Mouse (Mus musculus): ENCODE data around the gene Lyve1.
A peak's percentile ranks its signal among the peaks of the same experiment; 100 is the strongest.

Gene Lyve1

DNA sequence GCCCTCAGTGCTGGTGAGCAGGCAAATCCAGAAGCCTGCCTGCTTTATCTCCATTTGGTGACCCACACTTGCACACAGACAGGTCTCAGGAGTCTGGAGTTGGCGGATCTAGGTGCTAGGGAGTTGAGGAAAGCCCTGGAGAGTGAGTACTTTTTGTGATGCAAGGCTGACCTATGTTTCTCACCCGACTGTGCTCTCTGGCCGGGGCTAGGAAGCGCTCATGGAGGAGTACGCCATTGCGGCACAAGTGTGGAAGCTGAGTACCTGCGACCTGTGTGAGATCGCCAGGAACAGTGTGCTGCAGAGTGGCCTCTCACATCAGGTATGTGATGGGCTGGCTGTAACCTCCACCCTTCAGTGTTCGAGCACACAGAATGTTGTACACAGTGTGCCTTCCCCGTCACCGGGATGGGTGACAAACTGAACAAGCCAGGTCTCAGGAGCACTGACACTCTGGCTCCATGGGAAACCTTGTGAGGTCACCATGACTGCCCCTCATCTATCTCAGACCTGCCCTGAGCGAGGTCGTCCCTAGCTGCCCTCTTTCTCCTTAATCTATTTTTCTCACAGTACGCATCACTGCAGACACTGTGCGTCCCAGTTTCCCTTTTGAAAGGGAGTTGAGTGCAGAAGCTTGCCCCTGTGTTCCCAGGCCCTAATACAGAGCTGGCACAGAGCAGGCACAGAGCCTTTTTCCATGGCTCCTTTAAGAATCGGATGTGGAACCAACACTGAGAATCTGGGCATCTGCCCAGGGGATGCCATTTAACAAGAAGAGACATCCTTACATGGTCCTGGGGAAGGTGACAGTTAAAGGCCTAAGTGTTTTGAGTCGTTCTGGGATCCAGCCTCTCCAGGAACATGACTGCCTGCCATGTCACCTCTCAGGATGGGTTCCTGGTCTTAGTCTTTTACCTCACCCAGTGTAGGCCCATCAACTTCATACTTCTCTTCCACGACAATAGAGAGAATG, 53.2 kb downstream of the Lyve1 start:
- no peak for DNase-seq (ENCODE audit: low spot score)

DNA sequence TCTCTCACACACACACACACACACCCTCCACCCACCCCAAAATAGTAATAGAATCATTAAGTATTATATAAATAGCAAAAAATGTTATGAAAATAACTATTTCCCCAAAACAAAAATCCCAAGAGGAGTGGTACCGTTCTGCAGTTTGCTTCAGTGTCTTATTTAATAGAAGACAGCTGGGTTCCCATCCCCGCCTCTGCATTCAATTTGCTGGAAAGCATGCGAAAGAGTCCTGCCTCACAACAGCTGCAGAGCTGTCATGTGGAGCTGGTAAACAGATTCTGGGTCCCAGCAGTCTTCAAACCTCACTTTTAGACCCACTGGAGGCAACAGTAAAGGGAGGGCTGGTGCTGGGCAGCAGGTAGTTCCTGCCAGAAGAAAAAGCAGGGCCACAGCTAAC, 54.1 kb downstream of the Lyve1 start:
- no peak for DNase-seq (ENCODE audit: low spot score)

DNA sequence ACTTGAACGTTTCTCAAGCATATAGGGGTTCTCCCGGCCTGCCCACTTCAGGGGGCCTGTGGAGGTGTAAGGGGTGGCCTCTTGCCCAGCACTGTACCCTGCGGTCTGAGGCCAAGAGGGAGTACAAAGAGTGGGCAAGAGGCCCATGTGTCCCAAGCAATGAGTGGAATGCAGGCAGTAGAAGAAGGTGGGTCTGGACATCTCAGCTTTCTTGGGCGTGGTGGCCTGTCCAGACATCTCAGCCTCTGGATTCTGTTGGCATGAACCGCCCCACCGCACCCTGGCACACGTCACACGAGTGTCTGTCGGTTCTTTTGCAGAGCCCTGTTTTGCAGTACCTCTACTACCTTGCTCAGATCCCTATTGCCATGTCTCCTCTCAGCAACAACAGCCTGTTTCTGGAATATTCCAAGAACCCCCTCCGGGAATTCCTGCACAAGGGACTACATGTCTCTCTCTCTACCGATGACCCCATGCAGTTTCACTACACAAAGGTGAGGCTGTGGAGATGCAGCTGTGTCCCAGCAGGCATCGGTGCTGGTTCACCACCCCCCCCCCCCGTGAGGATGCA, 55.5 kb downstream of the Lyve1 start:
- DNase-seq (ENCODE audit: low spot score) = peak; percentile 36

DNA sequence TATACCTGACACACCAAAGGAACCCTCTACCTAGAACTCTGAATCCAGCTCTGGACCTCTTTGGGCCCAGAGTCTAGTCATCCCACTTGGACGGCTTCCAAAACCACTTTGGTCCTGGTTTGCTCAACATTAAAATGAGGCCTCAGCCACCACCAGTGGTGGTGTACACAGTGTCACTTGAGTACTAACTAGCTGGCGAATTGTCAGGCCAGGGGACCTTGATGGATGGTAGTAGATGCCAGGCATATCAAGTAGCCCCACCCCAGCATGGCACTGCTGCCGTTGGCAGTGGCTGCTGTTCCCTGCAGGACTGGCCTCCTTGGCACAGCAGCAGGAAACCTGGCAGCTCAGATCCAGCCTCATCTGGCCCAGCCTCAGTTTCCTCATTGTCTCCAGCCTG, 58.8 kb downstream of the Lyve1 start:
- no peak for DNase-seq (ENCODE audit: low spot score)

DNA sequence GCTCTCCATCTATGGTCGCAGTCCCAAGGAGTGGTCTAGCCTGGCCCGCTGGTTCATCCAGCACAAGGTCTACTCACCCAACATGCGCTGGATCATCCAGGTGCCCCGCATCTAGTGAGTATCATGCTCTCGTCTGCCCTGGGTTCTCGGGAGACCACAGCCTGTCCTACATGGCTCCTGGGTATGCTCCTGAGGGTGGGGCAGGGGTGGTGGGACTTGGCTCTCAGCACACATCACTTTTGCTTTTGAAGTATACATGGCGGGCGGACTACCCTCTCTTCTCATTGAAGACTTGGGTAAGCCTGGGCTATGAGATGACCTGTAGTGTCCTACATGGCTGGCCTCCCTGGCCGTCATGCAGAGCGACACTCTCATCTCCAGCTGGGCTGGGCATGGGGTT, 59.9 kb downstream of the Lyve1 start:
- DNase-seq (ENCODE audit: low spot score) = no peak

DNA sequence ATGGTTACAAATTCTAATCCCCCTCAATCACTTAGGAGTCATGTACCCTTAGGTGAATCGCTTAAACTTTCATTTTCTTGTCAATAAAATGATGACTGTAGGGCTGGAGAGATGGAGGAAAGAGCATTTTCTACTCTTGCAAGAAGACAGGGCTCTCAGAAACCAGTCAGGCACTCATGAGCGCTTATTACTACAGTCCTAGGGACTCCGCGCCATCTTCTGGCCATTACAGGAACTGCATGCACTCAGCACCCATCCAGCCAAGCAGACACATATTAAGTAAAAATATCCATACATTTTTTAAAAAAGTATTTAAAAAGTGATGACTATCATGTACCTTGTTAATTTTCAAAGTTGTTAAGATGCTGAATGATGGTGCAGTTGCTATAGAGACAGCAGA, 62.0 kb downstream of the Lyve1 start:
- DNase-seq (ENCODE audit: low spot score) = peak; percentile 90
